Mouse (Mus musculus) brown adipose tissue, adult 24 weeks (tissue): Measurements from ENCODE around the gene Vcam1. TPM values are rescaled to one million over a fixed set of nuclear protein-coding genes. Genes with fewer than 3 reads are reported as not detected.

ENCODE experiments used
- H3K27ac ChIP-seq: fragments of 200-500 bp; replicated peaks from 2 replicates; pipeline ENCODE4 v1.5.1; 2012; ENCODE audit warnings: low read depth, mild to moderate bottlenecking, low read length
- H3K4me1 ChIP-seq: fragments of 200-500 bp; 2 replicates; pipeline ENCODE4 v1.6.1; 2012; ENCODE audit warnings: low read length, mixed read lengths; ENCODE audit not compliant: control insufficient read depth, insufficient read depth, insufficient read length
- H3K4me3 ChIP-seq: fragments of 200-500 bp; 2 replicates; pipeline ENCODE4 v1.5.1; 2012; ENCODE audit warnings: low read depth, mild to moderate bottlenecking, low read length, moderate library complexity; ENCODE audit not compliant: insufficient read depth
- polyA plus RNA-seq: library from polyadenylated mRNA; stranded (reverse); fragments of >200 nt; gene quantifications from 2 replicates; pipeline ENCODE4 v1.2.4, GENCODE M21; 2012; ENCODE audit not compliant: missing spikeins, insufficient read depth, insufficient read length

The Vcam1 gene
- polyA plus RNA-seq: 3.6 and 4.6 TPM in 2 replicates

DNA sequence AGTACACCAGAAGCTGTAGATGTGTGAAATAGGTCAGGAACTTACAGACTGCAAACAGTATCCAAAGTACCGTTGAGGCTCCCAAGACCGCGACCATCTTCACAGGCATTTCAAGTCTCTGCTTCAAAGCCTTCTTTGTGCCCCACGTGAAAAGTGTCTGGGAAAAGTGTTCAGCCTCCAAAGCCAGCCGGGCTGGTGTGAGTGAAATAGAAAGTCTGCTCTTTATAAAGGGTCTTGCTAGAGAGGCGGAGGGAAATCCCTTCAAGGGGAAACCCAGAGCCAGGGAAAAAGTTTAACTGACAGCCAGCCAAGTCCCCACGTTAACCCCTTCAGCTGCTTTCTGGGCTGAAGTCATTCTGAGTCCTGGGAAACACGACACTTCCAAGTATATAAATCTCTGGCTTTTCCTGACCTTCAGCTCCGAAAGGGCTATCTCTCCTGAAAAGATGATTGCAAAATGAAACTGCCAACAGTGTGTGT lies at the start of gene Vcam1:
Gene Vcam1, minus strand, starts transcription at position 430 of the 480 bp plus-strand sequence.
- H3K4me3 ChIP-seq: peak within 1 kb of the TSS; percentile 46
- H3K27ac ChIP-seq: 0 out of 2 replicates have a peak within 1 kb of the TSS, but pooled peaks have one; percentile 15
- peaks cover 2% of the 10 kb centered on the region; the same call in 1 of the 2 replicates for H3K4me1 ChIP-seq

DNA sequence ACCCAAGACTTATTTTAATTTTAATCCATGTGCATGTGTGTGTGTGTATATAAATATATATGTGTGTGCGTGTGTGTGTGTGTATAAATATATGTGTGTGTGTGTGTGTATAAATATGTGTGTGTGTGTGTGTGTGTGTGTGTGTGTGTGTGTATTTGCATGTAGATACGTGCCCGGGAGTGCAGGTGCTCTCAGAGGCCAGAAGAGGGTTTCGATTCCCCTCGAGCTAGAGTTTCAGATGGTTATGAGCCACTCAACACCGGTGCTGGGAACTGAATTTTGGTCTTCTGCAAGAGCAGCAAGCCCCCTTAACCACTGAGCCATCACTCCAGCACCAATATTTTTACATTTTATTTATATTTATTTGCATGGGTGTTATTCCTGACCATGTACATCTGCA lies 45.6 kb upstream of the Vcam1 start:
- Histone ChIP-seq H3K4me1 (peaks cover 6% of the 10 kb centered on the region; the same call in 1 of the 2 replicates), H3K27ac (no peak overlapping the region), H3K4me3 (no peak overlapping the region)

DNA sequence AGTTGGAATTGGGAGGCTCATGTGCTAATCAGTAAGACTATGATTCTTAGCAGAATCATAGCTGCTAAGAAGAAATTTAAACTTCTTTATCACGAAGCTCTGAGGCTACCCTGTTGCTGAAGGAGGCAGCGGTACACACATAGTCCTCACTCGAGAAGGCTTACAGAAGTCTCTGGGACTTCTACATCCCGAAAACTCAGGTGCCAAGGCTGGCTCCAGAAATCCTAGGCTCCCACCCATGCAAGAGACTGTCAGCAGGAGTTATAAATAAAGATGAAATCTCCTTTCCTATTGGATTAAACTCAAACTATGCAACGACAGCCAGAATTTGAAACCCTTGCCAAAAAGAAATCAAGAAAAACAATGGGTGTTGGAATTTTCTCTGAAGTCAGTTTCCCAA lies 42.0 kb upstream of the Vcam1 start:
- H3K4me1 ChIP-seq: peaks cover 6% of the 10 kb centered on the region; the same call in 1 of the 2 replicates
- no peak overlapping the region for H3K4me3 ChIP-seq
- no peak overlapping the region for H3K27ac ChIP-seq

DNA sequence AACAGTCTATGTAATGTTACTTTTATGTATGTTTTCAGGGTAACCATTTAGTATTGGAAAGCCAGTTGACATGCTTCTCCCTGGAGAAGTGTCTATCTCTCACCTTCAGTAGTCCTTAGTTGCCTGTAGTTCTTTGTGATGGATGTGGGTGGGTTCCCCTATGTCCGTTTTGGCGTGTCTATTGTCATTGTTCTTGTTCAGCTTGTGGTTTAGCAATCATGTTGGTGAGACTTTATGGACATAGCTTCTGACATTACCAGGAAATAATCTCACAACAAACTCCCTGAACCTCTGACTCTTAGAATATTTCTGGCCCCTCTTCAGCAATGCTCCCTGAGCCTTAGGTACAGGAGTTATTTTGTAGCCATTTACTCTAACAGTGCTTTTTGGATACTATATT lies 38.6 kb upstream of the Vcam1 start:
- Histone ChIP-seq H3K4me3 (no peak overlapping the region), H3K27ac (0 out of 2 replicates have a peak overlapping the region, but pooled peaks have one; percentile 8), H3K4me1 (peaks cover 6% of the 10 kb centered on the region)

DNA sequence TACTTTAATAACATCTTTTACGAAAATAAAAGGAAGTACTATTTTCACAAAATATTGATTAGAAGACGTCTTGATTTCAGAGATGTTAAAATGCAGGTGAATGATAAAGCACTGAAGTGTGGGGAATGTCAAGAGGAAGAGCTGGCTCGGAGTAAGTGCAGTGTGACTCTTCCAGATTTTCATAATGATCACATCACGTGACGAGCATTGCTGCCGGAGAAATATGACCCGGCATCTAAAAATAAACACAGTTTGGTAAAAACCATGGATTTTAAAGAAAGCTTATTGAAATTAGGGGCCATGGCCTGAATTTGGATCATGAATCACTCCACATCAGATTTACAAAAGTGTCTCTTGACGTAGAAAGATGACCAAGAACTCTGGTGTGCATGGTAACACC lies 36.8 kb upstream of the Vcam1 start:
- H3K4me1 ChIP-seq: peaks cover 6% of the 10 kb centered on the region
- H3K4me3 ChIP-seq: no peak overlapping the region
- no peak overlapping the region for H3K27ac ChIP-seq

DNA sequence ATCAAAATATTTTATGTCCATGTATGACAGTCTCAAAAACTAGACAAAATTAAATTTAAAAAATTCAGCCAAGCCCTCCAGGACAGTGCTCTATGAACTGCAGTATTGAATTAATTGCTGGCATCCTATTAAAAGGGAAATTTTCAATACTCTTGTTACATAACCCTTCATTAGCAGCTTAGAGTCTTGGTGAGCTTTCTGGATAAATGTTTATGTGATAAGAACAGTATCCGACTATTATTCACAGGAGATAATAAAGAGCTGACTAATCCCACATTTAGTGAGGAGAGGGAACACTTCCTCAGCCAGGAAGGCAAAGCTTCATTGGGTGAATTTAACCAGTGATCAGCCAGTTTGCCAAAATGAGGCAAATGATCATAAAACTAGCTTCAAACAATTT lies 35.5 kb upstream of the Vcam1 start:
- H3K4me3 ChIP-seq: no peak overlapping the region
- H3K4me1 ChIP-seq: peaks cover 4% of the 10 kb centered on the region
- no peak overlapping the region for H3K27ac ChIP-seq

DNA sequence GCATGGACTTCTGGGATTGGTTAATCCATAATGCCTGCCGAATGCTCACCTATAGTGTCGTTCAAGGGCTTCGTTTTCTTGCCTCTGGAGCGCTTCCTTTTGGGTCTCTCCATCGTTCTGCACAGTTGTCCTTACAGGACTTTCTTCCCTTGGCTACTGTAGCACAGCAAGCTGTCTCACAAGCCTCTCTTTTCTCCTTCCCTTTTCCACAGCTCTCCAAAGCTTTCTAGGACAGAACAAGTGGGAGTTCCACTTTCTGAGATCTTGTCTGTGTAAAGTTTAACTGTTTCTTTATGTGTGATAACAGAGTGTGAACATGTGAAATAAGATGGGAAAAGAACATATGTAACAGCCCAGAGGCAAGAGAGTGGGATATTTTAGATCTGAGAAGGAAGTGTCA lies 34.0 kb upstream of the Vcam1 start:
- H3K4me1 ChIP-seq: peaks cover 4% of the 10 kb centered on the region
- H3K27ac ChIP-seq: no peak overlapping the region
- no peak overlapping the region for H3K4me3 ChIP-seq

DNA sequence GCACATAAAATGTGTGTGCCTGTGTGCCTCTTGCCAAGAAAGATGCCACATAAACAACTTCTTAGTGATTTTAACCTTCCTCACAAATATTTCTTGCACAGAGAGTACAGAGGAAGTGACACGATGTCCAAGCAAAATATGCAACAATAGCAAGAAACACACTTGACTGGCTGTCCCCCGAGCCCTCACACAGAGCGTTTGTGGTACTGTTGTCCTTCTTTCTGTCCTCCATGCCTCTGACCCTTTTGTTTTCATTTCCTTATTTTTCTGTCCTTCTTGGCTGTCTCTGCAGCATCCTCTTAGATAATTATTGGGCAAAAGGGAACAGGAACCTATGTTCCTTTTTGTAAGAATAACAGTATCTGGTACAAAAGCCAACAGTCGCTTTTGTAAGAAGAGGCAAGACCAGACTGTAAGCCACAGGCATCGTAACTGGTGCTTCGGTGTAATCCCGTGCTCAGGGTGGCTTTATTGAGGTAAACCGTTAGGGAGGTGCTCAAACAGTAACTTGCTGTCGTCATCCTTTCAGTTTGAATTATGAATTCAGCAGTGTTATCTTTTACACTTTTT lies 32.7 kb upstream of the Vcam1 start:
- H3K4me1 ChIP-seq: peaks cover 4% of the 10 kb centered on the region
- H3K27ac ChIP-seq: peak overlapping the region; percentile 77; the same call in 1 of the 2 replicates
- no peak overlapping the region for H3K4me3 ChIP-seq

DNA sequence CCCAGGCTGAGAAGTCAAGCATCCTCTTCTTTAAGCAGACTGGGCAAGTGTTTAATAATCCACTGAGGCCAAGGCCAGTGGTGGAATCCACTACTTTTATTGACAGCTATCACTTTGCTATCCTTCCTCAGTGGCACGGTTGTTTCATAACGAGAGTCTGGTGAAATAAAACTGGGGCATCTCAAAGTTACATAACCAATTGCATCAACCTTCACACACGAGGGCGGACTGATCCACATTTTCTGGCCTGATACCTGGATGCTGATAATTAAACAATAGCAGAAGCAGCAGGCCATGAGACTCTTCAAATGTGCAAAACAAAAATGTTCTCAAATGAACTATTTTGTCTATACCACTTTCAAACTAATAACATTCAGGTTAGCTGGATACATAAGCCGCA lies 29.9 kb upstream of the Vcam1 start:
- Histone ChIP-seq H3K4me1 (peaks cover 4% of the 10 kb centered on the region; the same call in 1 of the 2 replicates), H3K4me3 (no peak overlapping the region), H3K27ac (no peak overlapping the region)

DNA sequence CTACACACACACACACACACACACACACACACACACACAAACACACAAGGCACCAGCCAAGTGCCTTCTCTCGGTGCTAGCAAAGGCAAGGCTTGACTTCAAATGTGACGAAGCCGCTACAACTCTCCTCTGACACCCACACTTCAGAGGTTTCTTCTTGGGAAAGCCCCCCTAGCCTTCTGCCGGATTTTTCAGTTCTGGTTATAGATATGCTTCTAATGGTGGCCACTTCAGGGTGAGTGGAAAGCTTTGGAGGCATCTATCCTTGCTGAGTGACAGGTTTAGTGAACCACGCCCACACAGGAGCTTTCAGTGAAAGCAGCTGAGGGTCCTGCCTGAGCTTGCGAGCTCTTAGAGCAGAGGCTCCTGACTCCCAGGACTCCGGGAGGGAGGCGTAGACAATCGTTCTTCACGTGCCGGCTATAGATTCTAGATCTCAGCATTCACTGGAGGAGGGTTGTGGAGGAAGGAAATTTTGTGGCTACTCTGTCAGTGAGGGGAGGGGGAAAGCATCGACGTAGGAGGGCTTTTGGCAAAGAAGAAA lies 28.0 kb upstream of the Vcam1 start:
- peaks cover 2% of the 10 kb centered on the region; the same call in 1 of the 2 replicates for H3K4me1 ChIP-seq
- H3K27ac ChIP-seq: no peak overlapping the region
- H3K4me3 ChIP-seq: no peak overlapping the region

DNA sequence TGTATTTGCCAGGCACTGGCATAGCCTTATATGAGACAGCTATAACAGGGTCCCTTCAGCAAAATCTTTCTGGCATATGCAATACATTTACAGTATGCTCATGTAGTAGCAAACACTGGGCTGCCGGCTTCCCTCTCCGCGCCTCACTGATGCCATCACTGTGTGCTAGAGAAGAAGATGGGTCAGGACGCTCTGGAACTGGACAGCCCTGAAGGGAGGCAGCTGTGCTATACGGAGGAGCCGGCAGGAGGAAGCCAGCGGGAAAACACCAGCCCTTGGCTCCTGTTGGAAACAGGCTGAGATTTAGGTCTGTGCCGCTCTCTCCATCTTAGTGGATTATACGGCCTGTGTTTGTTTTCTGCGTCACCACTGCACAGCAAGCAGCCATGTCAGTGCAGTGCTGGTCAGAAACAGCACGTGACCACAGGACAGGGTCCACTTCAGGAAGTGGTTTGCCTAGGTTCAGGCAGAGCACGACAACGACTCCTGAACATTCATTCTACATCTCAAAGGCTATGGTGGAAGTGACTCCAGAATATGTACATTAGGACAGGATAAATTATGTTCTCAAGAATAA lies 20.7 kb upstream of the Vcam1 start:
- Histone ChIP-seq H3K4me3 (no peak overlapping the region), H3K4me1 (no peaks in the 10 kb centered on the region), H3K27ac (no peak overlapping the region)

DNA sequence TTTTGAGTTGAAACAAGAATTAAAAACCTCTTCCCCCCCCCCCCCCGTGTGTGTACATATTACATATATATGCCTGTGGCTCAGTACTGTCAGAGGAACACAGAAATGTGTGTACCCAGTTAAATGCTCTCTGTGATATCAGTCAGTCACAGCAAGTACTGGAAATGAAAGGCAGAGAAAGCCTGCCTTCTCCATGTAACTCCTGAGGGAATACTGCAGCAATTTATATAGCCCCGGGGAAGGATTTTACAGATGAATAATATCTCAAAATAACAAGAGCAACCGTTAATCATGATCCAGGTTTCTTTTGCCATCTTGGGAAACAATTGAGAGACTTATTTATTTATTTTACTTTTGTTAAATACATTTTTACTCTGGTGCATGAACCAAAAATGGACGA lies 19.6 kb upstream of the Vcam1 start:
- H3K4me3 ChIP-seq: no peak overlapping the region
- H3K4me1 ChIP-seq: no peaks in the 10 kb centered on the region
- no peak overlapping the region for H3K27ac ChIP-seq

DNA sequence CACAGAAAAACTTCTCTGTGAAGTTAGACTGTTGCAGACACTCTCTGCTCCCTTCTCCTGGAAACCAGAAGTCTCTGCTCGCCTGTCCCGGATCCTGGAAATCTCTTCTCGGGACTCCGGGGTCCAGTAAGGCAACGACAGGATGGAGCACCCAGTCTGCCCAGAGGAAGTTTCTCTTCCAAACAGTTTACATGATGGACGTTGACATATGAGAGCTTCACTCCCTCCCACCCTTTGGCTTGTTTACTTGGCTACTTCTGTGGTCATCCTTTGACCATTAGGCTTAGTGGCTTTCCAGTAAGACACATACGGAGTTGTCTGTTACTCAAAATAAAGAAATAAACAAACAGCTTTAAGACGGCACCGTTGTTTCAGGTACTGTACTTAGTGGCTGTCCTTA lies 19.2 kb upstream of the Vcam1 start:
- Histone ChIP-seq H3K4me3 (no peak overlapping the region), H3K27ac (no peak overlapping the region), H3K4me1 (no peaks in the 10 kb centered on the region)

DNA sequence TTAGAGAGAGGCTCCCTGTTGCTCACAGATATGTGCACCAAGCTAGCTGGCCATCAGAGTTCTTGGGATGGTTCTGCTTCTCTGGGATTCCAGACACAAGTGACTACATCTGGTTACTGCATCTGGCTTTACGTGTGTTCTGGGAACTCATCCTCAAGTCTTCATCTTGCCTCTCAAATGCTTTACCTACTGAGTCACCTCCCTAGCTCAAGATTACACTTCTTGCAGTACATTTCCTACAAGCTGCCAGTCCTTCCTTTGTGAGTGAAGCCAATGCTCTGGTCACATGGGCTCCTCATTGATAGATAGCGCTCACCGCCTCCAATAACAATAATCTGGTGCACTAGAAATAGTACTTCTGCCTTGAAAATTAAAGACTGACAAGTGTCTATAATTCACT lies 11.7 kb upstream of the Vcam1 start:
- Histone ChIP-seq H3K27ac (no peak overlapping the region), H3K4me3 (no peak overlapping the region), H3K4me1 (no peaks in the 10 kb centered on the region)

DNA sequence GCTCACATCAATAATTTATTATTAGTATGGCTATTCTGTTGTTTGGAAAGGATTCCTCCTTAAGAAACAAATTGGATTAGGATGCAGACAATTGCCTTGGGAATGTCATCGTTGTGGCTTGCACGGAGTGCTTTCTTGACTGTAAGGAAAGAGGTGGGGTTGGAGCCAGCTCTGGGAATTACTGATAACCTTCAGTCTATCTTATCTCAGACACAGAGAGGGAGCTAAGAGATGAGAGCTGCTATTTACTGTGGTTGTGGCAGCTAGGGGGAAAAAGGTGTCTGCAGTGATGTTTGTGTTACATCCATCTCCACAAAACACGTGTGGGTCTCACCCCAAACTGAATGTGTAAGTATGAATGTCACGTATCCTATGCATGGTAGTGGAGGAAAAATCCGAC lies 9.5 kb upstream of the Vcam1 start:
- Histone ChIP-seq H3K4me1 (no peaks in the 10 kb centered on the region), H3K4me3 (no peak overlapping the region), H3K27ac (no peak overlapping the region)

DNA sequence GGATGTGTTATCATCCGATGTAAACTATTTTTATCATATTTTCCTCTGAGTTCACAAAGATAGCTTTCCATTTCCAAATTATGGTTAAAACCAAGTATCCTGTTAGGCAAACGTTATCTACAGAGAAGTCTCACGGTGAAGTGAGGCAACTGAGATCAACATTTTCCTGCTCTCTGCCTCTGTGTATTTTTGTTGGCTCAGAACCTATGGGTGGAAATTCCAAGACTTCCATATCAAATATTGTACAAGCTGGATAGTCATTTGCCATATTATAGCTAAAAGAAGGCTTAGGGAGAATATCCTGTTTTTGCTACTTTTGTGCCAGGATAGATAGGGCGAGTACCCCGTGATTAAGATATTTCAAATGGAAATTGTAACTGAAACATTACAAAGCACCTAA lies 8.6 kb upstream of the Vcam1 start:
- no peak overlapping the region for H3K4me3 ChIP-seq
- H3K4me1 ChIP-seq: no peaks in the 10 kb centered on the region
- H3K27ac ChIP-seq: no peak overlapping the region
